Comparison of ENCODE assay signal across 11 mouse cellular contexts in the genomic region with DNA sequence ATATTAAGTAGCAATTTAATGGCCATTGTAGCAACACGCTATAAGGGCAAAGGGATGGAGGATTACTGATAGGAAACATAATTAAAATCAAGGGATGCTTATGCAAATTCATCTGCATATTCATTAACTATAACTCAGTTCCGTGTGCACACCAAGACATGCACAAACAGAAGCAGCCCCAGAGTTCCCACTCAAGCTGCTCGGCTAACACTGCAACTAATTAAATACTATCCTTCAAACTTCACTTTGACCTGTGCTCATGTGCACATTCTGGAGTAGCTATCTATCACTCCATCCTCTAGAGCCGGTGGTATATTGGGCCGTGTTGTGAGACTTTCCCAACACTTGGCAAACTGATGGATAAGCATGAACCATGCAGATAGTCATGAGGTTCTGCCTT.
"Had no signal": no experiment of that assay in that cellular context is flagged by ENCODE, and none has a peak within 500 bp of the region (broad histone marks: within the 10 kb centered on the region; RNA-seq: fewer than 3 reads in every experiment).

No protein-coding gene starts in this region.

- H3K4me3 ChIP-seq: limb, embryonic 13.5 days; myocyte; neural tube, embryonic 15.5 days had no signal

- H3K4me1 ChIP-seq: neural tube, embryonic 15.5 days had no signal

- H3K36me3 ChIP-seq: neural tube, embryonic 15.5 days had no signal

- H3K9ac ChIP-seq: limb, embryonic 13.5 days; liver, embryonic 14.5 days; neural tube, embryonic 15.5 days had no signal

- H3K27ac ChIP-seq: limb, embryonic 13.5 days; liver, embryonic 14.5 days; neural tube, embryonic 15.5 days had no signal

- H3K9me3 ChIP-seq: limb, embryonic 13.5 days; neural tube, embryonic 15.5 days had no signal

- H3K27me3 ChIP-seq: limb, embryonic 13.5 days; neural tube, embryonic 15.5 days had no signal

- H3K4me2 ChIP-seq: limb, embryonic 13.5 days; neural tube, embryonic 15.5 days had no signal

- DNase-seq: left cerebral cortex, postnatal 4 days; lung, adult 2 months; lung, postnatal 10 days; lung, postnatal 4 days; right cerebral cortex, adult 18-20 months; right cerebral cortex, postnatal 25 days; thymus, postnatal 36 days had no signal
